Mouse (Mus musculus): ENCODE data around the gene Sec14l2. TPM values are rescaled to one million over a fixed set of nuclear protein-coding genes. Genes with fewer than 3 reads are reported as not detected.

Sec14l2 gene
- polyA plus RNA-seq, 1 experiment from 2014 or later, result 3.2 TPM

GRCm38 (mm10) chr11:4098120-4098519 is 25.1 kb downstream of the Sec14l2 start:
- H3K4me2 ChIP-seq, result no peak overlapping the region
- WGBS, result 65% methylated on average over 8 of the region's 8 CpGs
- no peak overlapping the region for H3K27ac ChIP-seq
- no peaks in the 10 kb centered on the region for H3K9me3 ChIP-seq
- no peaks in the 10 kb centered on the region for H3K36me3 ChIP-seq
- no peak overlapping the region for H3K4me3 ChIP-seq (replicated peaks)
- H3K4me1 ChIP-seq (replicated peaks), result peaks cover 22% of the 10 kb centered on the region
- no peak for ATAC-seq (ENCODE audit: insufficient number of reproducible peaks, insufficient read depth, low FRiP score, low TSS enrichment, low read depth)
- H3K9ac ChIP-seq (replicated peaks), result no peak overlapping the region
- no peaks in the 10 kb centered on the region for H3K27me3 ChIP-seq

DNA sequence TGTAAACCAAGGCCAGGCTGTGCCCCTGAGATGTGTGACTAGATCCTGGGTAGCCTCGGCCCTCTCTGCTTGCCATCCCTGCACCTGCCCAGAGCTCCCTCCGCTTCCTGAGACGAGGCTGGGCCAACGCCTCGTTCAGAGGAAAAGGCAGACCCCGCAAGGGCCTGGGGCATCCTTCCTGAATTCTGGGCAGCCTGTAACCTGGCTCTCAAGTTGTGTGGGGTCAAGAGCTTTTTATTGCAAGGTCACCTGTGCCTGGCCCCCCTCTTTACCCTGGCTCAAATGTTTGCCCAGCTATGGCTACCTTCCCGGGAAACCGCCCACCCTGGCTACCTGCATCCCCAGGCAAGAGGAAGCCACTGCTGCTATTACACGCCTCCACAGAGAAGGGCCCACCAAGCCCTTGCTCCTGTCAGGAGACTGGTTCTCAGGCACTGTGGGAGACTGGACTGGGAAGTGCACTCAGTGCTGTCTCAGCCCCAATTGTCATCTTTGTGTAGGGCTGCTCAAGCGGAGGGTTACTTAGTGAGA is 26.1 kb downstream of the Sec14l2 start:
- ATAC-seq (ENCODE audit: insufficient number of reproducible peaks, insufficient read depth, low FRiP score, low TSS enrichment, low read depth), result peak; percentile 27; the same call in 1 of the 2 replicates
- Histone ChIP-seq H3K9me3 (no peaks in the 10 kb centered on the region), H3K27ac (peak overlapping the region; percentile 83), H3K27me3 (no peaks in the 10 kb centered on the region), H3K4me1 (replicated peaks) (peaks cover 22% of the 10 kb centered on the region), H3K9ac (replicated peaks) (peak overlapping the region; percentile 74), H3K36me3 (no peaks in the 10 kb centered on the region), H3K4me3 (replicated peaks) (peak overlapping the region; percentile 52), H3K4me2 (peak overlapping the region; percentile 86)
- WGBS, result 31% methylated on average over 10 of the region's 10 CpGs

GRCm38 (mm10) chr11:4096054-4096984 is 26.9 kb downstream of the Sec14l2 start:
- Histone ChIP-seq H3K4me3 (replicated peaks) (peak overlapping the region; percentile 52), H3K27me3 (no peaks in the 10 kb centered on the region), H3K4me1 (replicated peaks) (peaks cover 22% of the 10 kb centered on the region), H3K27ac (peak overlapping the region; percentile 83), H3K4me2 (peak overlapping the region; percentile 86), H3K9ac (replicated peaks) (peak overlapping the region; percentile 74), H3K36me3 (0 out of 2 replicates have a peak, but pooled peaks cover 3% of the 10 kb centered on the region), H3K9me3 (no peaks in the 10 kb centered on the region)
- WGBS, result 2% methylated on average over 45 of the region's 45 CpGs
- ATAC-seq (ENCODE audit: insufficient number of reproducible peaks, insufficient read depth, low FRiP score, low TSS enrichment, low read depth), result peak; percentile 93

GRCm38 (mm10) chr11:4095171-4096053 is 27.8 kb downstream of the Sec14l2 start, which contains the start of gene Mtfp1:
TSS of gene Mtfp1 (minus strand) at chr11:4095445.
- 7% methylated on average over 34 of the region's 34 CpGs for WGBS

GRCm38 (mm10) chr11:4094378-4095170 is 28.6 kb downstream of the Sec14l2 start:
- Histone ChIP-seq H3K27ac (peak overlapping the region; percentile 68), H3K9ac (replicated peaks) (peak overlapping the region; percentile 48; the same call in 1 of the 2 replicates), H3K4me1 (replicated peaks) (peaks cover 22% of the 10 kb centered on the region), H3K4me2 (peak overlapping the region; percentile 86), H3K9me3 (no peaks in the 10 kb centered on the region), H3K36me3 (peaks cover 7% of the 10 kb centered on the region; the same call in 1 of the 2 replicates), H3K4me3 (replicated peaks) (peak overlapping the region; percentile 52), H3K27me3 (no peaks in the 10 kb centered on the region)
- no peak for ATAC-seq (ENCODE audit: insufficient number of reproducible peaks, insufficient read depth, low FRiP score, low TSS enrichment, low read depth)
- WGBS, result 10% methylated on average over 22 of the region's 24 CpGs

More at GRCm38 (mm10) chr11:4095171-4096053, 27.8 kb downstream of the Sec14l2 start, which contains the start of gene Mtfp1:
- Histone ChIP-seq H3K4me3 (replicated peaks) (peak within 1 kb of the TSS; percentile 52), H3K4me2 (peak within 1 kb of the TSS; percentile 86), H3K27ac (peak within 1 kb of the TSS; percentile 83), H3K9ac (replicated peaks) (peak within 1 kb of the TSS; percentile 48), H3K9me3 (no peaks in the 10 kb centered on the region), H3K4me1 (replicated peaks) (peaks cover 22% of the 10 kb centered on the region), H3K27me3 (no peaks in the 10 kb centered on the region), H3K36me3 (peaks cover 7% of the 10 kb centered on the region; the same call in 1 of the 2 replicates)
- ATAC-seq (ENCODE audit: insufficient number of reproducible peaks, insufficient read depth, low FRiP score, low TSS enrichment, low read depth), result no peak

GRCm38 (mm10) chr11:4093459-4094377 is 29.5 kb downstream of the Sec14l2 start:
- 86% methylated on average over 18 of the region's 18 CpGs for WGBS
- H3K4me3 ChIP-seq (replicated peaks), result no peak overlapping the region
- H3K4me1 ChIP-seq (replicated peaks), result peaks cover 22% of the 10 kb centered on the region
- H3K4me2 ChIP-seq, result peak overlapping the region; percentile 86; the same call in 1 of the 2 replicates
- H3K27me3 ChIP-seq, result no peaks in the 10 kb centered on the region
- no peak overlapping the region for H3K27ac ChIP-seq
- H3K9me3 ChIP-seq, result no peaks in the 10 kb centered on the region
- H3K36me3 ChIP-seq, result peaks cover 7% of the 10 kb centered on the region; the same call in 1 of the 2 replicates
- ATAC-seq (ENCODE audit: insufficient number of reproducible peaks, insufficient read depth, low FRiP score, low TSS enrichment, low read depth), result no peak
- H3K9ac ChIP-seq (replicated peaks), result no peak overlapping the region

- Histone ChIP-seq H3K9me3 (no peaks in the 10 kb centered on the region), H3K27me3 (no peaks in the 10 kb centered on the region), H3K27ac (no peak overlapping the region), H3K4me1 (replicated peaks) (no peaks in the 10 kb centered on the region), H3K4me2 (no peak overlapping the region), H3K36me3 (peaks cover 7% of the 10 kb centered on the region; the same call in 1 of the 2 replicates), H3K9ac (replicated peaks) (no peak overlapping the region), H3K4me3 (replicated peaks) (no peak overlapping the region)
- ATAC-seq (ENCODE audit: insufficient number of reproducible peaks, insufficient read depth, low FRiP score, low TSS enrichment, low read depth), result no peak
- 55% methylated on average over 2 of the region's 2 CpGs for WGBS
Observed at GRCm38 (mm10) chr11:4087267-4087666, 35.9 kb downstream of the Sec14l2 start.

DNA sequence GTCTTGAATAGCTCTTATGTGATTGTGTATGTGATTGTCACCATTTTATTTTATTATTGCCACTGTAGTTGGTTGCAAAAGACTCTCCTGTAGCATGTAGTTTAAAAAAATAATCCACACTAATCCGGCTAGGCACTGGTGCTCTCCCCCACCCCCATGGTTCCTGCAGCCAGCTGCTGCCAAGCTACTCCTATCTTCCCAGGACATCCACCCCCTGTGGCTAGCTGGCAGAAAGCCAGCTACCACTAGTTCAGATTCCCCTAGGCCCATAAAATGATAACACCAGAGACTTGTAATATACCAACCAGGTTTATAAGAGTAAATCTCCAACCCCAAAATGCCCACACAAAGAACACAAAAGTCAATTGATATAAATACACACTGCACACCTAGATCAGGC is 37.0 kb downstream of the Sec14l2 start:
- H3K9me3 ChIP-seq, result no peaks in the 10 kb centered on the region
- H3K4me2 ChIP-seq, result no peak overlapping the region
- no peaks in the 10 kb centered on the region for H3K4me1 ChIP-seq (replicated peaks)
- H3K27me3 ChIP-seq, result no peaks in the 10 kb centered on the region
- ATAC-seq (ENCODE audit: insufficient number of reproducible peaks, insufficient read depth, low FRiP score, low TSS enrichment, low read depth), result no peak
- H3K9ac ChIP-seq (replicated peaks), result no peak overlapping the region
- no peak overlapping the region for H3K27ac ChIP-seq
- WGBS, result 73% methylated on average over 1 of the region's 1 CpGs
- no peak overlapping the region for H3K4me3 ChIP-seq (replicated peaks)
- peaks cover 4% of the 10 kb centered on the region; the same call in 1 of the 2 replicates for H3K36me3 ChIP-seq

DNA sequence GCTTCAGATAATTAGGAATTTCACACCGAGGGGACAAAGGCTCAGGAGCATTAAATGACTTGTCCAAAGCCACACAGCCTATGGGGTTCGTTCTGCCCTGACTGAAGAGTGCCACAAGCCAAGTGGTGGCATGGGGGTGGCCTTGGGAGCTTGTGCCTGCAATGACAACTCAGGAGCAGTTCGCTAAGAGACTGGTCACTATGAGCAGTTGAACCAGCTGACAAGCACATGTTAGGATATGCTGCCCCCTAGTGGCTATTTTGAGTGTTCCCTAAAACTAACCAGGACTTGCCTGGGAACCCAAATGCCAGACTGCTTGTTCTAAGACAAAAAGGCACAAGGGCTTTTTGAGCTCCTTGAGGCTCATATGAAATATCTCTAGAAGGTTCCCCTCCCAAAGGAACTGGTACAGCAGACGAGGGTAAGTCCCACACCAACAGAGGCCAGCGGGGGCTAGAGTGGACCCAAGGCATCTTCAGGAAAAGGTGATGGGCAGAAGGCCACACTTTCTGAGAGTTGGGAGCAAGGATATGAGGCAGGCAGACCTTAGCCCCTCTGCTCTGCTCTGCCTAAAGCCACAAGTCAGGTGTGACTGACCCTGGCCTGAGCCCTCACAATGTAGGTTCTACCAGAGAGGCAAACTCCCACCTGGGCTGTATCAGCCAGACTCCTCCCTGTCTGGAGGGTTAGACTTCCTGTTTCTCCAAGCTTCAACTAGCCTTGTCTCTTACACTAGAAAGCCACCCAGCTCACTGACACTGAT is 39.7 kb downstream of the Sec14l2 start:
- Histone ChIP-seq H3K9me3 (no peaks in the 10 kb centered on the region), H3K4me2 (no peak overlapping the region), H3K4me1 (replicated peaks) (no peaks in the 10 kb centered on the region), H3K9ac (replicated peaks) (no peak overlapping the region), H3K27me3 (no peaks in the 10 kb centered on the region), H3K36me3 (no peaks in the 10 kb centered on the region), H3K4me3 (replicated peaks) (no peak overlapping the region), H3K27ac (no peak overlapping the region)
- WGBS, result 32% methylated on average over 5 of the region's 5 CpGs
- no peak for ATAC-seq (ENCODE audit: insufficient number of reproducible peaks, insufficient read depth, low FRiP score, low TSS enrichment, low read depth)
